Mouse (Mus musculus): Measurements from ENCODE around the gene Scap.

DNA sequence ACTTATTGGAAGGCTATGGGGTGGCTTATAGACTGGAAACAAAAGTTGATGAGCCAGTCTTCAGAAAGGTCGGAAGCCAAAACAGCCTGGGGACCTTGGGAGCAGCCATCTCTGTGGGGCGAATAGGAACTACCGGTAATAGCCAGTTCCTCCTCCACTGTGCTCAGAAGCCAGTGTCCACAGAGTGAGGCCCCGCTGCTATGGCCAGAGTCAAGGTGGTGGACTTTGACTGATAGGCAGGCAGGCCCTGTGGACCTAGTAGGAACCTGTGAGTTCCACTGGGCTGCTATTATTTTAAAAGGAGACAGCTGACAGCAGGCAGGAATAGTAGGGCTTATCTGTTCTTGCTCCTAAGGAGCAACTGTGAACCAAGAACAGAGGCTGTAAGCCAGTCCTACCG, 17.5 kb downstream of the Scap start:
- no peak for TF ChIP-seq EP300 (optimal IDR thresholded peaks at IDR 0.05)
- no peak for TF ChIP-seq CTCF (IDR thresholded peaks at IDR 0.05; ENCODE audit: low read depth)

Data from stomach, postnatal 0 days (tissue).